Mouse (Mus musculus) left cerebral cortex, adult 2 months (tissue): Measurements from ENCODE around the gene Uhrf1. TPM values are rescaled to one million over a fixed set of nuclear protein-coding genes. Genes with fewer than 3 reads are reported as not detected.

ENCODE experiments used
- DNase-seq, 2 experiments: peaks; one replicate each; pipeline ENCODE4 v3.0.0; 2021 to 2022; ENCODE audit warnings: low spot score in 2 of 2, mixed read lengths in 1 of 2; ENCODE audit errors: extremely low spot score in 1 of 2
- H3K27ac ChIP-seq: fragments of 200-600 bp; 2 replicates; pipeline ENCODE4 v1.8.1; 2022
- H3K4me3 ChIP-seq: fragments of 200-600 bp; 2 replicates; pipeline ENCODE4 v1.8.1; 2022
- CTCF ChIP-seq: fragments of 200-600 bp; IDR thresholded peaks from 2 replicates; pipeline ENCODE4 v1.8.1; 2022; ENCODE audit warnings: antibody characterized with exemption, mild to moderate bottlenecking, moderate library complexity
- intact Hi-C: fragments of 180-260 bp; cut with DNase I; formaldehyde crosslinking; loops from one replicate; pipeline ENCODE4 v1.15.1; 2025
- total RNA-seq, 2 experiments: library from RNA; stranded (reverse); gene quantifications; 2 replicates each; pipeline ENCODE4 v1.2.3; 2021

Gene Uhrf1
- total RNA-seq, 2 experiments from 2014 or later = 0.70 to 0.91 TPM

DNA sequence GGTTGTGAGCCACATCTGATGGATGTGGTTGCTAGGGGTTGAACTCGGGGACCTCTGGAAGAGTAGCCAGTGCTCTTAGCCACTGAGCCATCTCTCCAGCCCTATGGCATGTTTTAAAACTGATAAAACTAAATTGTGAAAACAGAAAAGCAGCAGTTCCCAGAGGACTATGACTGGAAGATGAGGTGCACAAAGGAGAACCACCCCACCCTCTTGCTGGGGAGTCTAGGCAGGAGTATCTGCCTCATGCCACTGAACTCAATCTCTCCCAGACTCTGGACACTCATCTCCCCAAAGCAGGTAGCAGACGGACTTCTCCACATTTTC, 25.6 kb upstream of the Uhrf1 start:
- Histone ChIP-seq H3K27ac (peak overlapping the region; percentile 91), H3K4me3 (no peak overlapping the region)
- TF ChIP-seq CTCF = no peak
- DNase-seq = no peak
- intact Hi-C loops = loop anchor here (2.0 to 5.0 kb wide), 2 partner anchors 49 to 75 kb away; partner anchors contain the start of gene Kdm4b

DNA sequence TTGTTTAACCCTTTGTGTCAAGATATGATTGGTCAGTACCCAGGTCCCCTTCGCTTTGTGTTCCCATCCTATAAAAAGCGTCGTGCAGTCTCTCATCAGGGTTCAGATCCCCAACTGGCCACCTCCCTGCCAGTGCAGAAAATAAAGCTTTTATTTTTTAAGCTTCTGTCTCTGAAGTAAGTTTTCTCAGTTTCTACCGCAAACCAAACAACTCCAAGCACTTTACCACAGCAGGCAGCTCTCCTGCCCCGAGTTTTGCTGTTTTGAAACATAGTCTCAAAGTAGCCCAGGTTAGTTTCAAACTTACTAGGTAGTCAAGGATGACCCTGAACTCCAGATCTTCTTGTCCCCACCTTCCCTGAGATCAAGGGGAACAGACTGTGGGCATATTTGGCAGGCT, 24.8 kb upstream of the Uhrf1 start:
- no peak for DNase-seq
- Histone ChIP-seq H3K27ac (no peak overlapping the region; the same call in 1 of the 2 replicates), H3K4me3 (no peak overlapping the region)
- no peak for TF ChIP-seq CTCF
- intact Hi-C loops = loop anchor here (5.0 kb wide), 1 partner anchor 74 kb away; no protein-coding TSS in a partner anchor

- Histone ChIP-seq H3K27ac (no peak overlapping the region), H3K4me3 (no peak overlapping the region)
- TF ChIP-seq CTCF = no peak
- intact Hi-C loops = loop anchor here (5.0 kb wide), 2 partner anchors 73 to 213 kb away; no protein-coding TSS in a partner anchor
- no peak for DNase-seq
Measured at GRCm38 (mm10) chr17:56279481-56280155, 23.5 kb upstream of the Uhrf1 start.

- intact Hi-C loops = loop anchor here (5.0 kb wide), 1 partner anchor 211 kb away; no protein-coding TSS in a partner anchor
- H3K4me3 ChIP-seq = no peak overlapping the region
- TF ChIP-seq CTCF = no peak
Measured at GRCm38 (mm10) chr17:56281193-56281592, 21.9 kb upstream of the Uhrf1 start.

DNA sequence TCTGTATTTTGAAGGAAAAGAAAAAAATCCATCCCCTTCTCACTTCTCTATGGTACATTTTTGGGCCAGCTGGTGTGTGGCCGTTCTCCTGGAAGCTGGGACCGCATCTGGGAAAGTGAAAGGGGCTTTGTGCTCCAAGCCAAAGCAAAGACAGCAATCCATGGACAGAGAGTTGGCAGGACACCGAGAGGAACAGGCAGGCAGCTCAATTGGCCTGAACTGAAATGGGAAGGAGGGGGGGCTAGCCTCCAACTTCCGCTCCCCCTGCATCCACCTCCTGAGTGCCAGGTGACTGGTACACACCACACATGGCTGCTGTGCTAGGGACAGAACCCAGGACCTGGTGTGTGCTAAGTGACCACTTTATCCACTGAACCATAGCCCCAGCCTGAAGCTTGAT, 20.3 kb upstream of the Uhrf1 start:
- intact Hi-C loops = loop anchor here (5.0 kb wide), 1 partner anchor 209 kb away; no protein-coding TSS in a partner anchor
- no peak for DNase-seq
- Histone ChIP-seq H3K27ac (peak overlapping the region; percentile 85), H3K4me3 (no peak overlapping the region)
- no peak for TF ChIP-seq CTCF

More at GRCm38 (mm10) chr17:56281193-56281592, 21.9 kb upstream of the Uhrf1 start:
- no peak for DNase-seq
- H3K27ac ChIP-seq = peak overlapping the region; percentile 44; the same call in 1 of the 2 replicates

DNA sequence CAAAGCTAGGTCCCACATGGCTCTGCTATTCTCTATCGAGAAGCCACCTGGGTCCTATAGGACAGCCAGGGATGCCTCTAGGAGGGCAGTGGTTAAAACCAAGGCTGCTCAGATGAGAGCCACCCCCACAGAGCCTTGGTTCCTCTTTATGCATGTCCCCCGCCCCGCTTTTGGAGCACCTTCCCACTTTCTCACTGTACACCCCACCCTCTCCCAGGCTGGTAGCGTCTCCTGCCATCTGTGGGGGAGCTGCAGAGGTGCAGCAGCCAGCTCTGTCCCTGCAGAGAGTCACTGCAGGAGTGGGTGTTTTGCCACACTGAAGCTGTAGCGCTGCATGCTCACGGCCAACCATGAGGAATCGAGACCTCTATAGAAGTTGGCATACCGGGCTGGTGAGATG, 19.8 kb upstream of the Uhrf1 start:
- Histone ChIP-seq H3K27ac (peak overlapping the region; percentile 85), H3K4me3 (no peak overlapping the region)
- TF ChIP-seq CTCF = no peak
- DNase-seq = peak in 1 of 2 experiments; percentile 57
- intact Hi-C loops = loop anchor here (5.0 kb wide), 1 partner anchor 209 kb away; no protein-coding TSS in a partner anchor

- DNase-seq = no peak
- no peak for TF ChIP-seq CTCF
- Histone ChIP-seq H3K27ac (no peak overlapping the region), H3K4me3 (no peak overlapping the region)
- intact Hi-C loops = no loop called here
Measured at GRCm38 (mm10) chr17:56285995-56286394, 17.1 kb upstream of the Uhrf1 start.

GRCm38 (mm10) chr17:56287830-56288229, 15.3 kb upstream of the Uhrf1 start:
- TF ChIP-seq CTCF = no peak
- no peak for DNase-seq
- Histone ChIP-seq H3K27ac (peak overlapping the region; percentile 13; the same call in 1 of the 2 replicates), H3K4me3 (no peak overlapping the region)
- intact Hi-C loops = no loop called here

DNA sequence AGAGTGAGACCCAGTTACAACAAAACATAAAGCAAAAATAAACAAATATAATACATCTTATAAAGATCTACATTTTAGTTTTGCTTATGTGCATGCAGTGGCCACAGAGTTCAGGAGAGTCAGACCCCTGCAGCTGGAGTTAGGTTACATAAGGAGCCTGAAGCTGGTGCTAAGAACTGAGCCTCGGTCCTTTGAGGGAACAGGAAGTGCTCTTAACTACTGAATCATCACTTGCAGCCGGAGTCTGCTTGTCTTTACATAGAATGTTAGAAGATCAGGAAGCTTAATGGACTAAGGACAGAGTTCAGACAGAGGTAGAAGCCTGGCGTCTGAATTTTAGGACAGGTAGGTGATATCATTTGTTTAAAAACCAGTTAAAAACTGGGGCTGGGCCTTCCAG, 14.3 kb upstream of the Uhrf1 start:
- no peak for TF ChIP-seq CTCF
- Histone ChIP-seq H3K4me3 (no peak overlapping the region), H3K27ac (no peak overlapping the region)
- no peak for DNase-seq
- intact Hi-C loops = no loop called here

DNA sequence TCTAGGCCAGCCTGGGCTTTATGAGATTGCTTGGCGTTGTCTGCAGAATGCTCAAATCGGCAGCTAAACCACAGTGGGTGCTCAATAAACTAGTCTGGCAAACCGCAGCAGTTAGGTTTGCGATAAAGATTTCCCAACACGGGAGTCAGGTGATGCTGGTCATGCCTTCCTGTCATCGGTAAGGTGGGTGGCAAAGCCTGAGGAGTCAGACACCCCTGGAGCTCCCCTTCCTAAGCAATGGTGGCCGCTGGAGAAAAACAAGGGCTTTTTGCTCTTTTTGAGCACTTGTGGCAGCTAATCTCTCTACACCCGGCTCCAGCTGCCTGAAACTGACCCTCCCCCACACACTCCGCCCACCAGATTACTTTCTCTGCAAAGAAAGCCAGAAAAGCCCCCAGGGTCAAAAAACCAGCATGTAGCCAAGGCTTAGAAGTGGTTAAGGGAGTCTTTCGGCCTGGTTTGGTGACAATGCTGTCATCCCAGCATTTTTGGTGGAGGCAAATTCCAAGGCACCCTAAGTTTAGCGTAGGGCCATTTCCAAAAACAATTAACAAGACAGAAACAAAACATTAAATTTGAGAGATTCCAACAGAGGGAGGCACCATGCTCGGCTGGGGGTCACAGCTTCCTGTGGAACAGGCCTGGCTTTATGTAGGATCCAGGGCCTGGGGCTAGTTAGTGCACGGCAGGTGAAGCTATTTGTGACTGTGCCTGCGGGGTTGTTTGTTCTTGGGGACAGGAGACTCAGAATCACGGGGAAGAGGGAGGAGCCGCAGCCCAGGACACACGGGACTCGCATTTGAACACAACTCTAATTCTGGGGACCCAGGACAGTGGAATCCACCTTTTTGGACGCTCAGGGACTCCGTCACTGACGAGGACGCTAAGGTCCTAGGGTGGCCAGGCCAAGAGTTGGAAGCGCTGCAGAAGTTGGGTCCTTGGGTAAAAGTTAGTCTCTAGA, 13.5 kb upstream of the Uhrf1 start:
- intact Hi-C loops = no loop called here
- Histone ChIP-seq H3K27ac (peak overlapping the region; percentile 74), H3K4me3 (peak overlapping the region; percentile 40)
- TF ChIP-seq CTCF = no peak
- DNase-seq = no peak

DNA sequence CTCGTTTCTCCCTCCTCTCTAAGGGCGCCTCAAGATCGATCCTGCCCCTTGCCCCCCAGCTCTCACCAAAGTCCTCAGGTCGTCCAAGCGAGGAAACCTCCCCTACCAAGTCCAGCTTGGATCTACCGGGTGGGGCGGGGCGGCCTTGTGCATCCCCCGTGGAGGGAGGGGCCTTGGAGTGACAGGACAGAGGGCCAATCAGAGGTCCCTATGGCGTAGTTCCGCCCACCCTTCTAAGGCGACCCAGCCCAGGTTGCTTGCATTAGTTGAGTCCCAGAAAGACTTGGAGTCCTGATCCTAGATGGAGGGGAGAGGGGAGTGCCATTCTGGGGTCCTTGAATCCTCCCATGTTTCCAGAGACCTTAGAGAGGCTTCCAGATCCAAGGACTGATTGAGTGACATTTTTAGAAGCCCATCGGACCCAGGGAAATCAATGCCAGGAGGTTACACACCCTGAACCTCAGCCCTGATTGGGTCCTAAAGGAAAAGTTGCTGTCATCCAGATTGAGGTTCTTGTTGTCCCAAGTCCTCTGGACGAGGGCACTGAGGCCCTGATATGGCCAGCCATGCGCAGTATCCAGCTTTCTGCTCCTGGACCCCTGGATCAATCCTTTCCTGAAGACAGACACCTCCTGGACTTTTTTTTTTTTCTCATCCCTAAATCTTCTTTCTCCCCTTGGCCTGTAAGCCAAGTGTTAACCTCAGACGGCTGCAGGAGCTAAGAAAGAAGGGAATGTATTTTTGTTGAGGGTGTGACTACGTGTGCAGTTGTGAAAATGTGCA, 12.5 kb upstream of the Uhrf1 start:
- intact Hi-C loops = no loop called here
- H3K27ac ChIP-seq = peak overlapping the region; percentile 75
- no peak for TF ChIP-seq CTCF
- DNase-seq = peak; percentile 49 to 69
- peak overlapping the region; percentile 40 for H3K4me3 ChIP-seq
